Mouse (Mus musculus): Measurements from ENCODE around the gene Nupl1.

Gene Nupl1

DNA sequence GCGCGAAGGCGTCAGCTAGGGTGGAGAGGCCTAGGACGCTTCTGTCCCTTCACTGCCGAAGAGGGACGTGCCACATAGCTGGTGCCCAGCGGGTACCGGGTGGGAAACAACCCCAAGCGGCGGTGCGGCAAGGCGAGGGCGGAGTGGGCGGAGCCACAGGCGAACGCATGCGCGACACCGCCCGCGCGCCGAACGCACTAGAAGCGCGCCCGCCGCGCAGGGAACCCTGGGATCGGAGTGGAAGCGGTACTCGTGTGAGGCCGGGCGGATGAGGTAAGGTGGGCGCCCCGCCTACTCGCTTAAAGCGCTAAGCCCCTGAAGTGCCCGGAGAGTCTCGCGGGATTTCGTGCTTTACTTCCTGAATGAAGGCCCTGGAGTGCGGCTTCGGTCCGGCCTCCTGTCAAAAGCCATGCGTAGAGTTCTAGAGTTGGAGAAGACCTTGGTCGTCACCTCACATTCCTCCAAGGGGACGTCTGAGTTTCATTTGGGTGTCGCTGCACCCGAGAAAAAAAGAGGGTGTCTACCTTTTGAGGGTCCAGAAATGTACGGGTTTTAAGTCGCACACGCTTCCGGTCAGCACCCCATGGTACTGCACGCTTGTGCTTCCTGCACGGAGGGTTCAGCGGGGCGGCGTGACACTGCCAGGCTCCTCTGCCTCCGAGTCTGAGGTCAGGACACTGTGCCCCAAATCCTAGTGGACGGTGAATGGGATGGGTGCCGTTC is at the start of gene Nupl1, which contains the start of gene Gm49336:
Gene Nupl1 (minus strand): TSS at position 151 of the 723 bp plus-strand sequence.
Gene Gm49336 (minus strand): TSS at position 227 of the 723 bp plus-strand sequence.
- peak; percentile 98 to 99 for DNase-seq (ENCODE audit: low spot score in 2 of 2)

DNA sequence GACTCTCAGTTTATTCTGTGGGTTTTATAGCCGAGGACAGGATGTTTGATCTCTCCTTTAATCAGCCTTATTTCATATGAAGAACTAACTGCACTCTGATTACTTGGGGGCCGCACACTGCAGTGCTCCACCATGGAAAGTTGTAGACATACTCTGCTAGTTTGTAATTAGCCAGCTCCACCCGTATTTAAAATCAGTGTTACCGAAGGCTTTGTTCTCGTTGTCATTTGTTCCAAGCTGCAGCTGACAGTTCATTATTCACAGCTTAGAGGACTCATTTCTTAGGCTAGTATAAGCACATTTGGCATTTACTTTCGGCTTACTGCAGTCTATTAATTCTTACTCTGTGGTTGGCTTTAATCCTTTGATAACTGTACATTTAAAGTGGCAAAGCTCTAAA is 49.8 kb upstream of the Nupl1 start:
- DNase-seq (ENCODE audit: low spot score in 2 of 2), result no peak

DNA sequence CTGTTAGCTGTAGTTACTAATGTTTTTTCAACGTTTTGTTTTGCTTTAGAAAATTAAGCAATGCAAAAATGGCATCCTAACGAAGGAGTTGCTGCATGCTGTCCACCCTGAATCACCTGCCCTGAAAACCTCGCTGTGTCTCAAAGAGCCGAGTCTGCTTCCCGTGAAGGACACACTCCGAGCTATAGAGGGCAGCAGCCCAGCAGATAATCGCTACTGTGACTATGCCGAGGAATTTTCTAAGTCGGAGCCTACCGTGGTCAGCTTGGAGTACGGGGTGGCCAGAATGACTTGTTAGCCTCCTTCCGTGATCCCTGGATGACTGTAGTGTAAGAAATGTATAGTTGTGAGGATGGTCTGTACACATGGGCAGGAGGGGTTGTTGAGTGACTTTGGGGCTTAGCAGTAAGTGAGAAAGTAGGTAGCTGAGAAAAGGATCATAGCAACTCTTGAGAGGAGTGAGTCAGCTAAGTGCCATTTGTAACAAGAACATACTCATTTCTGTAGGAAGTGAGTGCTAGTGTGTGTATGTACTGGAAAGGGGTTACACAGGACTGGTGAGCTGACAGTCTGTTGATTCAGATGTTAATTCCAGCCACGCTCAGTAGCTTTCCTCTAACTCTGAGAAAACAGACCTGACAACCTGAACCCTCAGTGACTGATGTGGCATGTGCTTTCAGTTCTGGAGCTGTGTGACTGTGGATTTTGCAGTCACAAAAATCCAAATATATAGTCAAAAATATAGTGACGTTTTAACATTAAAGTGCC is 49.2 kb upstream of the Nupl1 start:
- DNase-seq (ENCODE audit: low spot score in 2 of 2), result no peak

DNA sequence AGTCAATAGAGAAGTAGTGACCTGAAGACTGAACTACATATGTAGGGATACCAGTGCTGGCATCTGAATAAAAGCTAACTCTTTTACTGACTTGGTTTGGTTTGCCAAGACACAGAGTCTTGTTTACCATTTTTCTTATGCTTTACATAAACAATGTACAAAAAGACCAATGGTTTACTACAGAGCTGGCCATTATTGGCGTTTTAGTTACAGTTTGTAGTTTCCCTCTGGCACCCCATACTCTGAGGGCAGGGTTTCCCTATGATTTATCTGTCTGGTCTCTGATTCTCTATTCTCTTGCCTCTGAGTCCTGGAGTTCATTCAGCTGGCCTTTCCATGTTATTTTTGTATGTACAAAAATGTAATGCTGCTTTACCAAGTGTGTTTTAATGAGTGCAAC is 44.3 kb upstream of the Nupl1 start:
- no peak for DNase-seq (ENCODE audit: low spot score in 2 of 2)

DNA sequence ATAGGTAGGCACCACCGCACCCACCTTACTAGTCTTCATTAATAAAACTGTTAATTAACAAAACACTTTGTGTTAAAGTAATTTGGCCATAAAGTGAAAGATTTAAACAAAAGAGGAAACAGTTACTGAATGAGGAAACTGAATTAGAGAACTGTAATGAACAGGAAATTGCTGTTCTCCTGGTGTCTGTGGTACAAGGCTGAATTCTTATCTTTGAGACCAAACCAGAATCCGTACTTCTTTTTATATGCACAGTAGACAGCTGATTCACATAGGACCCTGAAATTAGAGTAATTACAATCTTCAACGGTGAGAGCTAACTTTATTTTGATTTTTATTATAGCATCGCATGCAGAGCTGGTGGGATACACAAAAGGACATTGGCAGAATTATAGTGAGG is 39.1 kb upstream of the Nupl1 start:
- DNase-seq (ENCODE audit: low spot score in 2 of 2), result no peak

DNA sequence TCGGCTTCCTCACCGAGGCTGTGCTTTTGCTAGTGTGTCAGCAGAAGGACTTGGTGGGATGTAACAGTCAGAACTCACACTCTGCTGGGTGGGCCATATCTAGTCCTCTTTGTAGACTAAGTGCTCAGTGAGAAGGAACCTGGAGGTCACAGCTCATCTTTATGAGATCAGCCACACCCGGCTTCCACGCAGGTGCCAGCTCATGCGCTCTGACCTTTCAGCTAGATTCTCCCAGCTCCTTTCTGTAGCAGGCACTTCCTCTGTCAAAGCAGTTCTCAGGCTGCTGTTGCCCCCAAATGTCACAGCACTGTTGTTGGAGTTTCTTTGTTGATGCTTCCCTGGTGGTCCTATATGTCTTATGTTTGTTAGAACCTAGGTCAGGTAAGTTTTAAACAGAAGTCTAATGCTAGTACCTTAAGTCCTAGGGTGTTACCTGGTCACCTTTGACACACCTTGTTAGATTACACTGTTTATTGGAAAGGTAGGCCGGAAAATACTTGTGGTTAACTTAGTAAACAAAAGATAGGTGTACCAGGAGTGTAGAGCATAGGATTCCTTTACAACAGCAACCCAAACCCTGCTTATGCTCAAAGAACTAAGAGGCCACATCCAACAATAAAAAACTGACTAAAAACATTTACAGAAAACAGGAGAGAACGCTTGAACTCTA is 35.1 kb upstream of the Nupl1 start:
- DNase-seq (ENCODE audit: low spot score in 2 of 2), result no peak

DNA sequence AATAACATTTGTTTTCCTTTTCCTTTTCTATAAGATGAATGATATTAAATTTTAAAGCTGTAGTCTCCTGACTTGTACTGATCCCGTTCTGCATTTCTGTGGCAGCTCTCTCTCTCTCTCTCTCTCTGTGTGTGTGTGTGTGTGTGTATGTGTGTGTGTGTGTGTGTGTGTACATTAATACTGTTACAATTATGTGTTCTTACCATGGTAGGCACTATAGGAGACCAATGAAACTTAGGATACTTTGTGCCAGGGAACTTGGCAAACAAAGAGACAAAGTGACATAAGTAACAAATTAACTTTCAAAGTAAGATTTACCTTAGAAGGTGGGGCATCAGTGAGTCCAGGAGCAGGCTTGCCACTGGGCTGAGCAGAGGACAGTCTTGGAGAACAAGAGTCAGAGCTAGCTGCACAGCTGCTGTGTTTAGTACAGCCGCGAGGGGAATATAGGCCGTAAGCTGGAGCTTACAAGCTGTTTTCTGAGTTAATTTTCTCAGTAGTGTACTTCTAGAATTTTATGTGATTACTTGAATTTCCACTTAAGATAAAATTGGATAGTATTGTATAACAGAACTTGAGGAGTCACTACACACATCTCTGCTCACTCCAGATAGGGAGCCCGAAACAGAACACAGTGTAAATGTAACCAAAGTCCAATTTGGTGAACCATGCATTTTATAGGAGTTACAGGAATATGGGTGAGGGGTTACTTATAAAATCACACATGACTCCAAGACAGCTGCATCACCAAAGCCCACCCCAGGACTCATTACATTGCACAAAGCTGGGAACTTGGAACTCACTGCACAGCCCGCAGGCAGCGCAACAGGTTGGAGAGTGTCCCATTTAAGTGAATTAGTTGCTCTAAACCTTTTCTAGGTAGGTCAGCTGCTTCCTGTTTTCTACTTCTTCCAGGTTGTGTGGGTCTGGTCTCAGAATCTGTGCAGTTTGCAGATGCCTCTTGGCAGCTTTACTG is 24.4 kb upstream of the Nupl1 start:
- DNase-seq (ENCODE audit: low spot score in 2 of 2), result no peak

DNA sequence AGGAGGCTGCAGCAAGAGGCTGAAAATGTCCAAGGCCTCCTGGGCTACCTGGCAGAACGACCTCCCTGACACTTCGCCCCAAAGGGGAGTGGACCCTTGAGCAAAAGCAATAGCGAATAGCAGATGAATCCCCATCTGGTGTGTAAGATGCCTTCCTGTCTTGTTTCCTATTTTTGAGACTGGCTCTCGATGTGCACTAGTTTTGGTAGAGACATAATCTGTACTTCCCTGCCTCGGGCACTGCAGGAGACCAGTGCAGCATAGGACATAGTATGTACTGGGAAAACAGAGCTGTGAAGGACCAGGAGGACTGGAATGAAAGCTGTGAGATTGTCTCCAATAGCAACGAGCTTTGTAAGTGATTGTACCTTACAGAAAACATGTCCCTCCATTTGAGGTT is 22.1 kb upstream of the Nupl1 start:
- DNase-seq (ENCODE audit: low spot score in 2 of 2), result no peak

DNA sequence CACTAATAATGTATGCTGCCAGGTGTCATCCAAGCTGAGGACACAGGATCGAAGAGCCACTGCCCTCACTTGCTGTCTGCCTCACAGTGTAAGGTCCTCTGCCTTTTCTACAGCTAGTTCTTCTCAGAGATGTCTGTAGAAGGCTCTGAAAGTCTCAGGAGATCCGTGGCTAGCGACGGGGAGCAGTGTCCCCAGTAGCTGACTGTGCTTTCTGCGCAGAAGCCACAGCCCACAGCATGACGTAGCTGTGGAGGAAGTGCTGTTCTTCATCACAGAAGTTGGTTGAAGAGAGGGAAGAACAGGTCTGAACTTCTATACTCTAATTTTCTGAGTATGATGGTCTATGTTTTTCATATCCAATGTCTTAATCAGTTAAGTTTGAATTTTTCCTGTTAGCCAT is 18.1 kb upstream of the Nupl1 start:
- peak; percentile 12 to 16 for DNase-seq (ENCODE audit: low spot score in 2 of 2)

DNA sequence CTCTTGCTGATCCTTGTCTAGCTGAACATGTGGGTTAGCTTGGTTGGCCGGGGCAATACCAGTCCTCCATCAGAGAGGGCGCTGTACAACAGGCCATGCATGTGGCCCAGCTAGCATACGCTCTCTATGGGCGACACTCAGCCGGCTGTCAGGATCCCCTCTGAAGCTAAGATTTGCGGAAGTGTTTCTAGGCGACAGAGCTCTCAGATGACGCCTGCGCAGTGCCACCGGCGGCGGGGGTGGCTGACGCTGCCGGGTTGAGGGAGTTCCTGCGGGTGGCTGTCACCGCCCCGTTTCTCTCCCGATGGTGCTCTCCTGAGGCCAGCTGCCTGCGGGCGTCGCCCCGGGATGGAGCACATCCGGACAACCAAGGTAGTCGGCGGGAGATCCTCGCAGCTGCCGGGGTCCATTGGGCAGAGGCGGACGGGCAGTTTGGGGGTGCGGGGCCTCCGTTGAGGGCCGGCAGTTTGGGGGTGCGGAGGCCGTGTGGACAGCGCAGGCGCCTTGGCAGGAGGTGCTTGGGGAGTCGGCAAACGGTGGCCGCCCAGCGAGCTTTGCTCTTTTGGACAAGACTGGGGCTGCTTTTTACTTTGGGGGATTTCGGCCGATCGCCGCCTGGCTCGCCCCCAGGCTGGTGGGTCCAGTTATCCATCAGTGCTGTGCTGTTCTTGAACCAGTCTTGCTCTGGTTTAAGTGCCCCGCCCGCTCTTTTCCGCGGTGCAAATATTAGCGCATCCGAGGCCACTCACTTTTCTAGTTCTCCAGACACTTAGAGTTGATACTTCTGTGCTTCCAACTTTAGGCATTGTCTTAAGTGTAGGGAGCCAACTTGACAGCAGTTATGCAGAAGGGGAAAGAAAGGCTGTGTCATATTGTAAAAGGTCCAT is 14.0 kb upstream of the Nupl1 start, which contains the start of gene Mtmr6:
Gene Mtmr6 (plus strand): TSS at position 239 of the 887 bp plus-strand sequence.
- DNase-seq (ENCODE audit: low spot score in 2 of 2), result peak; percentile 95 to 97

DNA sequence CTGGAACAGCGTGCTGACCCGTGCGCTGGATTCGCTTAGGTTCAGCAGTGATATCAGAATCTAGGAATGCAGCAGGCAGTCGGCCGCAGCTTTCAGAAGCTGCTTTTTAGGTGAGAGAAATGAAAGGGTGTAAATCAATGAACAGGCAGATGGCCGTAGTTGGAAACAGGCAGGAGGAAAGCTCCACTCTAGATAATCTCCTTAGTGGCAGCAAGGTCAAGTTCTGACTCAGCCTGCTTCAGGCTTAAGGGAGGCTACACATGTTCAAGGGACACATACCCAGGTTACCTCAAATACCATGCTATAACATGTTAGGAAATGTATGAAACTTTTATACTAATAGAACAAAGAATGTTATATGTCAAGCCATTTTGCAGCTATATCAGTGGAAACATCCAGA is 11.1 kb upstream of the Nupl1 start:
- DNase-seq (ENCODE audit: low spot score in 2 of 2), result no peak

DNA sequence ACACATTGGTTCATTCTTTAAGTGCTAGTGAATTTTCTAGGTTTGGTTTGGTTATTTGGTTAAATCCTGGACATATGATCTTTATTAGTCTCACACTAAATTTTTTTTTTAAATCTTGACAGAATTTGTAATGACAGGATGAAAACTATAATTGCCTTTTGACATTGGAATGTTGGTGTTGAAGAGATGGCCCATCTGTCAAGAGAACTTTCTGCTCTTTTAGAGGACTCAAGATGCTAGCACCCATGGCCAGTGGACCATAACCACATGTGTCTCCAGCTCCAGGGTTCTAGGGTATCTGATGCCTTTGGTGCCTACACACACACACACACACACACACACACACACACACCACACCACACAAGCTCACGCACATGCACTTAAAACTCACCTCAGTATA is 6.6 kb upstream of the Nupl1 start:
- no peak for DNase-seq (ENCODE audit: low spot score in 2 of 2)

DNA sequence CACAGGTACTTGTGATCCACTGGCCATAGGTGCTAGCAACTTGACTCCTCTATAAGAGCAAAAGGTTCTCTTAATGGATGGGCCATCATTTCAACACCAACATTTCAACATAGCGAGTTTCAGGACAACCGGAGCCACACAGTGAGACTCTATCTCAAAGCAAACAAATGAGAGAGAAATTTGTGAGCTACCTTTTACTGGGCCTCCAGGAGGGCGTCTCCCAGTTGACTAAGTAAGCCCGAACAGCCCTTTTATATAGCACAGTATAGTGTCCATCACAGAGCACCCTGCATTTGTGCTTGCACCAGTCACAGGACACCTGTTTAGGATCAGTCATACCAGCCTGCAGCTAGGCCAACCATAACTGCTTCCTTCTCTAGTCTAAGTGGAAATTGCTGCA is 5.9 kb upstream of the Nupl1 start:
- DNase-seq (ENCODE audit: low spot score in 2 of 2), result no peak

DNA sequence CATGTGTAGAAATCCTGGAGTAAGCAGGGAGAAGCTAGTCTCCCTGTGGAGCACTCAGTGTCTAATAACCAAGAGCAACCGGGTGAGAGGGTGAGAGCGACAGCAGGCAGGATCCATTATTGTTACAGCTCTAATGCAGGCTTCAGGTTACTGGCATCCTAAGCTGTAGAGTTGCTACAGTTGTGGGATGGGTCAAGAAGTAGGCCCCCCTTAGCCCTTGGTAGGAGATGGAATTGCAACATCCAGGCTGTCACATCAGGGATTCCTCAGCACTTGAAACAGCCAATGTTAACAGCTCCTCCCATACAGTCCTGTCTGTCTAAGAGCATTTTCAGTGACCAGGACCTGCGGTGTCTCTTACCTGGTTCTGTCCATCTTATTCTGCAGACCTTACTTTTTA is 5.1 kb upstream of the Nupl1 start:
- DNase-seq (ENCODE audit: low spot score in 2 of 2), result no peak

DNA sequence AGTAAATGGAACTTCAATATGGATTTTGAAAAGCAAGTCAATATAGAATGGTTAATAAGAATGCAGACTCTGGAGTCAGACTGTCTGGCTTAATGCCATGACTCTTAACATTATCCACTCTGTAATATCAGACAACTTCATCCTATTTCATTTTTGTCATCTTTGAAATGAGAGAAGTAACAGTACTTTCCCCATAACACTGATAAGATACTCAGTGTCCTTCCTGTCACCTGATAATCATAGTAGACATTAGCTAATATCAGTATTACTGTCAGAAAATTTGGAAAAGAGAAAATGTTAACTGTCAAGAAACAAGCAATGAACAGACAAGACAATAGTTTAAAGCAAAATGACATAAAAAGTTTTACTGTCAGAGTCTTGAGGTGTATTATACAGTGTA is 3.5 kb upstream of the Nupl1 start:
- no peak for DNase-seq (ENCODE audit: low spot score in 2 of 2)

DNA sequence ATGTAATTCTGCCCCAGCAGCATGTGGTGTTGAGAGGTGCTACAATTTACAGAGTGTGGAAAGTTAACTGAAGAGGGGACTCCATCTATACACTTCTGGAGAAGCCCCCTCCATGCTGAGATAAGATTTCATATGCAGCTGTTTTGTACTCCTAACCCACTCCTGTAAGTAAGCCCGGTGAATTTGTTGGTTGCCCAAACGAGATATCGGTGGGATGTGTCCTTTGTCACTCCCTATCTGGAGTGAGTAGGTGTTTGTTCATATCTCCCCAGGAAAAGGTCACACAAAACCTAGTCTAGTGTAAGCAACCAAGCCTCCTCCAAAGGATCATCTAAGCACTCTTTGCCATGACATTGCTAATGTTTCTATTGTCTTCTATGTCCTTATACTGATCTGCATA is 2.2 kb upstream of the Nupl1 start:
- no peak for DNase-seq (ENCODE audit: low spot score in 2 of 2)

DNA sequence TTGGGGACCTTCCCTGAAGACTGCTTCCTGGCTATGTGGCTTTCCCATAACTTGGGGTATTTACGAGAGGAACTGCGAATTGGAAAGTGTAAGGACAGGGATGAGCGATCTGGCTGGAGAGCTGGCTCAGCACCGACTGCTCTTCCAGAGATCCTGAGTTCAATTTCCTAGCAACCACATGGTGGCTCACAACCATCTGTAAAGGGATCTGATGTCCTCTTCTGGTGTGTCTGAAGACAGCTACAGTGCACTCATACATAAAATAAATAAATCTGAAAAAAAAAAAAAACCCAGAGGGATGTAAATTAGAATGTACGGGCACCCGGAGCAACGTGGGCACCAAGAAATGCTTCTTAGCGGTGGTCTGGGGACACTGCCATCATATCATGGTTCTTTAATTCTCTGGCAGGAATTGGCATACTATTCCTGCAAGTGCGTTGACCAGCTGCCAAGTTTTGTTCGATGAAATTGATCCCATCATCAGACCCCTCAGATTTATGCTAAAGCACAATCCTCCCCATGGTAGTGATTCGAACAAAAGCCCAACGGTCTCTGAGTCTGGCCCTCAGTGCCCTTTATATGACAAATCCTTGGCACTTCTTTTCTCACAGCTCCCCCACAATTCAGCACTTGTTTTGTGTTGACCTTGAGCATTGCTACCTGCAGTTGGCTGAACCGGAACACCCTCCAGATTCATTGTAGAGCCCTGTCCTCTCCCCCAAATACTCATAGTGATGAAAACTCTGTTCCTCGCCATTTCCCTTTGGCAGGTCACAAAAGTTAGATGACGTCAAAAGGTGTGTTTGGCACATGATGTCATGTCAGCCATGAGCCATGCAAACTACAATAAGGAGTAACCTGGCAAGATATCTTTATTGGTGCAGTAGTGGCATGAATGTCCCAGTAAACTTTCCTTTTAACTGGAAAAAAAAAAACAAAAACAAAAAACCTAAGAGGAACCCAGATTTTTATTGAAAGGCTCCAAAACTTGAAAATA is 1.1 kb upstream of the Nupl1 start:
- DNase-seq (ENCODE audit: low spot score in 2 of 2), result no peak

DNA sequence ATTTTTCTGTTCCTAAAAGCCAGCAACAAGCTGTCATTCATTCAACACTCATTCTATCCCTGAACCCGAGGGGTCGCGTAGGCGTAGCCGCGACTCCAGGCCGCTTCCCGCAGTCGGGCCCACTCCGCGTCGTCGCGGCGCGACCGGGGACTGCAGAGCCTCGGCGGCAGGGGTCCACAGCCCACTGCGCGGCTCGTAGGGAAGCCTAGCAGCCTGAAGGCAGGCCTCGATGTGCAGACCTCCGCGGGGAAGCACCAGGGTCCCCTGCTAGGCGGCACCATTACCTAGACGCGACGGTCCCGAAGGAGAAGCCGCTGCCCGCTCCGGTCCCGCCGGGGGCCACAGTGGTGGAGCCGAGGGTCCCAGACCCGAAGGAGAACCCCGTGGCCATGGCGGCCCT is 352 bp downstream of the Nupl1 start:
- no peak for DNase-seq (ENCODE audit: low spot score in 2 of 2)

DNA sequence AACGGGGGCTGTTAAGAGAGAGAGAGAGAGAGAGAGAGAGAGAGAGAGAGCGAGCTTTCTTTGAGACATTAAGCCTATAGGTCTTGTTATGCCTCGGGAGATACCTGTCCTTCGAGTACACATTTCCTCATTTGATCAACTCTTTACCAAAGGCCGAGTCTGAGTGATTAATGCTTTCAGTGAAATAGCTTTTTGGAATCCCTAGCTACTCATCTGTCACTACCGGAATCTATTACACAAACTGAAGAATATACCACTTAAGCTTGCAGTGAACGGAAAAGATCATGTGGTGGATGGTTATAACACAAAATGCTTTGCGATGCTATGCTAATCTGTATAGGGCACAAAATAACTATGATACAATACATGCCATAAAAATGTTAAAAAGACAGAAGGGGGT is 865 bp downstream of the Nupl1 start:
- no peak for DNase-seq (ENCODE audit: low spot score in 2 of 2)
